Mouse (Mus musculus) heart, embryonic 12.5 days (tissue): Measurements from ENCODE around the gene Iqsec2. TPM values are rescaled to one million over a fixed set of nuclear protein-coding genes. Genes with fewer than 3 reads are reported as not detected.

Experiments
- ATAC-seq: fragments of 200-750 bp; cut with Nextera tagmentation; 2 replicates; pipeline ENCODE4 v1.8.0; 2017; ENCODE audit warnings: moderate TSS enrichment, moderate library complexity; ENCODE audit not compliant: insufficient number of reproducible peaks, low FRiP score
- H3K27ac ChIP-seq: fragments of 300-500 bp; sonication (generic); 2 replicates; pipeline ENCODE4 v1.5.1; 2016; ENCODE audit warnings: mild to moderate bottlenecking, moderate library complexity; ENCODE audit not compliant: poor library complexity, severe bottlenecking
- H3K27me3 ChIP-seq: fragments of 300-500 bp; sonication (generic); replicated peaks from 2 replicates; pipeline ENCODE4 v1.6.1; 2016; ENCODE audit warnings: mild to moderate bottlenecking, moderate library complexity
- H3K36me3 ChIP-seq: fragments of 300-500 bp; sonication (generic); 2 replicates; pipeline ENCODE4 v1.6.1; 2016; ENCODE audit warnings: mild to moderate bottlenecking, moderate library complexity
- H3K4me1 ChIP-seq: fragments of 300-500 bp; sonication (generic); replicated peaks from 2 replicates; pipeline ENCODE4 v1.6.1; 2016; ENCODE audit warnings: mild to moderate bottlenecking
- H3K4me2 ChIP-seq: fragments of 300-500 bp; sonication (generic); 2 replicates; pipeline ENCODE4 v1.6.1; 2016; ENCODE audit warnings: mild to moderate bottlenecking, moderate library complexity
- H3K4me3 ChIP-seq: fragments of 300-500 bp; sonication (generic); 2 replicates; pipeline ENCODE4 v1.5.1; 2016; ENCODE audit warnings: mild to moderate bottlenecking
- H3K9ac ChIP-seq: fragments of 300-500 bp; sonication (generic); 2 replicates; pipeline ENCODE4 v1.6.1; 2016; ENCODE audit warnings: mild to moderate bottlenecking, moderate library complexity
- H3K9me3 ChIP-seq: fragments of 300-500 bp; sonication (generic); replicated peaks from 2 replicates; pipeline ENCODE4 v1.6.1; 2016; ENCODE audit warnings: mild to moderate bottlenecking, moderate library complexity
- WGBS: fragments of 180-500 bp; shearing (Covaris S2); methylation state at CpG from one replicate; pipeline ENCODE4 v1.1.7; 2016; 5-methylcytosine and 5-hydroxymethylcytosine counted together
- polyA plus RNA-seq: library from polyadenylated mRNA; unstranded; fragments of >200 nt; fragmentation: Nextera tagmentation; extraction: Ambion mirVana; gene quantifications from 2 replicates; pipeline ENCODE4 v1.2.1, GENCODE M21; 2016

Iqsec2 gene
- polyA plus RNA-seq, 1 experiment from 2014 or later, result 22.1 TPM

GRCm38 (mm10) chrX:152179670-152180656 is 35.9 kb downstream of the Iqsec2 start:
- Histone ChIP-seq H3K27ac (no peak overlapping the region; the same call in 1 of the 2 replicates), H3K4me3 (peak overlapping the region; percentile 46), H3K9me3 (no peaks in the 10 kb centered on the region), H3K9ac (0 out of 2 replicates have a peak overlapping the region, but pooled peaks have one; percentile 41), H3K4me2 (peak overlapping the region; percentile 67), H3K27me3 (peaks cover 27% of the 10 kb centered on the region), H3K4me1 (peaks cover 9% of the 10 kb centered on the region), H3K36me3 (no peaks in the 10 kb centered on the region)
- WGBS, result 66% methylated on average over 7 of the region's 7 CpGs
- ATAC-seq, result no peak

GRCm38 (mm10) chrX:152187151-152187550 is 43.1 kb downstream of the Iqsec2 start:
- no peak for ATAC-seq
- no peaks in the 10 kb centered on the region for H3K9me3 ChIP-seq
- H3K4me3 ChIP-seq, result no peak overlapping the region
- no peak overlapping the region for H3K27ac ChIP-seq
- no peak overlapping the region for H3K9ac ChIP-seq
- no peaks in the 10 kb centered on the region for H3K4me1 ChIP-seq
- H3K4me2 ChIP-seq, result no peak overlapping the region
- peaks cover 43% of the 10 kb centered on the region for H3K27me3 ChIP-seq
- H3K36me3 ChIP-seq, result no peaks in the 10 kb centered on the region

GRCm38 (mm10) chrX:152191266-152191665 is 47.2 kb downstream of the Iqsec2 start:
- WGBS, result 64% methylated on average over 1 of the region's 1 CpGs
- peaks cover 60% of the 10 kb centered on the region for H3K27me3 ChIP-seq
- ATAC-seq, result no peak
- H3K4me1 ChIP-seq, result no peaks in the 10 kb centered on the region
- H3K36me3 ChIP-seq, result no peaks in the 10 kb centered on the region
- H3K4me2 ChIP-seq, result no peak overlapping the region
- H3K27ac ChIP-seq, result no peak overlapping the region
- no peaks in the 10 kb centered on the region for H3K9me3 ChIP-seq
- no peak overlapping the region for H3K4me3 ChIP-seq
- no peak overlapping the region for H3K9ac ChIP-seq

- Histone ChIP-seq H3K4me1 (peaks cover 5% of the 10 kb centered on the region), H3K4me2 (no peak overlapping the region), H3K4me3 (no peak overlapping the region), H3K9me3 (no peaks in the 10 kb centered on the region), H3K27ac (peak overlapping the region; percentile 48; the same call in 1 of the 2 replicates), H3K27me3 (peaks cover 68% of the 10 kb centered on the region), H3K36me3 (no peaks in the 10 kb centered on the region), H3K9ac (no peak overlapping the region)
- 77% methylated on average over 1 of the region's 1 CpGs for WGBS
- no peak for ATAC-seq
Measured at GRCm38 (mm10) chrX:152197814-152198648, 54.0 kb downstream of the Iqsec2 start.

- Histone ChIP-seq H3K9me3 (no peaks in the 10 kb centered on the region), H3K4me2 (no peak overlapping the region), H3K4me1 (peaks cover 6% of the 10 kb centered on the region), H3K27ac (no peak overlapping the region), H3K27me3 (peaks cover 65% of the 10 kb centered on the region), H3K36me3 (no peaks in the 10 kb centered on the region), H3K9ac (no peak overlapping the region), H3K4me3 (no peak overlapping the region)
- no peak for ATAC-seq
- WGBS, result 47% methylated on average over 4 of the region's 4 CpGs
Measured at GRCm38 (mm10) chrX:152201737-152202421, 57.8 kb downstream of the Iqsec2 start.

- peaks cover 6% of the 10 kb centered on the region for H3K4me1 ChIP-seq
- no peaks in the 10 kb centered on the region for H3K36me3 ChIP-seq
- no peak for ATAC-seq
- H3K4me2 ChIP-seq, result no peak overlapping the region
- H3K4me3 ChIP-seq, result no peak overlapping the region
- no peak overlapping the region for H3K27ac ChIP-seq
- WGBS, result 37% methylated on average over 8 of the region's 8 CpGs
- H3K27me3 ChIP-seq, result peaks cover 66% of the 10 kb centered on the region
- no peak overlapping the region for H3K9ac ChIP-seq
- no peaks in the 10 kb centered on the region for H3K9me3 ChIP-seq
Measured at GRCm38 (mm10) chrX:152202422-152203103, 58.5 kb downstream of the Iqsec2 start.

GRCm38 (mm10) chrX:152203247-152203646 is 59.2 kb downstream of the Iqsec2 start:
- H3K4me2 ChIP-seq, result no peak overlapping the region
- ATAC-seq, result no peak
- H3K9me3 ChIP-seq, result no peaks in the 10 kb centered on the region
- H3K4me1 ChIP-seq, result peaks cover 6% of the 10 kb centered on the region
- no peak overlapping the region for H3K4me3 ChIP-seq
- H3K36me3 ChIP-seq, result no peaks in the 10 kb centered on the region
- WGBS, result 71% methylated on average over 4 of the region's 4 CpGs
- no peak overlapping the region for H3K27ac ChIP-seq
- no peak overlapping the region for H3K9ac ChIP-seq
- H3K27me3 ChIP-seq, result peaks cover 62% of the 10 kb centered on the region

GRCm38 (mm10) chrX:152205486-152205885 is 61.4 kb downstream of the Iqsec2 start:
- 97% methylated on average over 1 of the region's 1 CpGs for WGBS
- no peak overlapping the region for H3K4me2 ChIP-seq
- peaks cover 10% of the 10 kb centered on the region for H3K36me3 ChIP-seq
- peaks cover 71% of the 10 kb centered on the region for H3K27me3 ChIP-seq
- H3K9ac ChIP-seq, result no peak overlapping the region
- no peak overlapping the region for H3K4me3 ChIP-seq
- no peak for ATAC-seq
- H3K9me3 ChIP-seq, result no peaks in the 10 kb centered on the region
- peaks cover 6% of the 10 kb centered on the region; the same call in 1 of the 2 replicates for H3K4me1 ChIP-seq
- H3K27ac ChIP-seq, result no peak overlapping the region

- WGBS, result 77% methylated on average over 1 of the region's 1 CpGs
- Histone ChIP-seq H3K9me3 (no peaks in the 10 kb centered on the region), H3K4me1 (no peaks in the 10 kb centered on the region), H3K9ac (no peak overlapping the region), H3K27me3 (peaks cover 62% of the 10 kb centered on the region), H3K4me3 (no peak overlapping the region), H3K4me2 (no peak overlapping the region), H3K27ac (no peak overlapping the region), H3K36me3 (peaks cover 2% of the 10 kb centered on the region)
- ATAC-seq, result no peak
Measured at GRCm38 (mm10) chrX:152214703-152215102, 70.6 kb downstream of the Iqsec2 start.

- Histone ChIP-seq H3K9ac (no peak overlapping the region), H3K4me3 (no peak overlapping the region), H3K9me3 (no peaks in the 10 kb centered on the region), H3K27ac (no peak overlapping the region), H3K27me3 (peaks cover 60% of the 10 kb centered on the region), H3K4me2 (no peak overlapping the region), H3K36me3 (peaks cover 6% of the 10 kb centered on the region), H3K4me1 (no peaks in the 10 kb centered on the region)
- 92% methylated on average over 2 of the region's 2 CpGs for WGBS
- no peak for ATAC-seq
Measured at GRCm38 (mm10) chrX:152218529-152218928, 74.5 kb downstream of the Iqsec2 start.
